Mouse (Mus musculus) hindbrain, embryonic 14.5 days (tissue): Measurements from ENCODE around the gene Ppil3. TPM values are rescaled to one million over a fixed set of nuclear protein-coding genes. Genes with fewer than 3 reads are reported as not detected.
A peak's percentile ranks its signal among the peaks of the same experiment; 100 is the strongest.

Source experiments
- ATAC-seq: fragments of 200-750 bp; cut with Nextera tagmentation; 2 replicates; pipeline ENCODE4 v1.8.0; 2017; ENCODE audit warnings: moderate number of reproducible peaks, mild to moderate bottlenecking, moderate TSS enrichment, moderate library complexity; ENCODE audit not compliant: low FRiP score
- DNase-seq: peaks from one replicate; pipeline ENCODE4 v3.0.0-alpha.2; 2015; ENCODE audit warnings: low spot score
- H3K27ac ChIP-seq: fragments of 300-500 bp; sonication (generic); 2 replicates; pipeline ENCODE4 v1.5.1; 2014; ENCODE audit warnings: mild to moderate bottlenecking, moderate library complexity
- H3K27me3 ChIP-seq: fragments of 300-500 bp; sonication (generic); 2 replicates; pipeline ENCODE4 v1.6.1; 2014; ENCODE audit warnings: mild to moderate bottlenecking, low read length, mixed read lengths; ENCODE audit not compliant: control insufficient read depth, insufficient read depth
- H3K36me3 ChIP-seq: fragments of 300-500 bp; sonication (generic); replicated peaks from 2 replicates; pipeline ENCODE4 v1.6.1; 2014; ENCODE audit not compliant: control insufficient read depth, insufficient read depth
- H3K4me1 ChIP-seq: fragments of 300-500 bp; sonication (generic); replicated peaks from 2 replicates; pipeline ENCODE4 v1.6.1; 2014; ENCODE audit warnings: antibody characterized with exemption, low read length, mixed read lengths; ENCODE audit not compliant: control insufficient read depth, insufficient read depth
- H3K4me2 ChIP-seq: fragments of 300-500 bp; sonication (generic); replicated peaks from 2 replicates; pipeline ENCODE4 v1.6.1; 2014; ENCODE audit warnings: mild to moderate bottlenecking, moderate library complexity
- H3K4me3 ChIP-seq: fragments of 300-500 bp; sonication (generic); replicated peaks from 2 replicates; pipeline ENCODE4 v1.5.1; 2014; ENCODE audit warnings: mild to moderate bottlenecking, low read length
- H3K9ac ChIP-seq: fragments of 300-500 bp; sonication (generic); 2 replicates; pipeline ENCODE4 v1.6.1; 2014
- H3K9me3 ChIP-seq: fragments of 300-500 bp; sonication (generic); 2 replicates; pipeline ENCODE4 v1.6.1; 2016; ENCODE audit warnings: low read length; ENCODE audit not compliant: control insufficient read depth
- WGBS: fragments of 180-500 bp; shearing (Covaris S2); extraction: QIAGEN DNeasy Blood & Tissue Kit; methylation state at CpG from one replicate; pipeline ENCODE4 v1.1.7; 2014; 5-methylcytosine and 5-hydroxymethylcytosine counted together
- polyA plus RNA-seq: library from polyadenylated mRNA; unstranded; fragments of >200 nt; fragmentation: Nextera tagmentation; extraction: Ambion mirVana; gene quantifications from 2 replicates; pipeline ENCODE4 v1.2.1, GENCODE M21; 2014

Gene Ppil3
- polyA plus RNA-seq, 1 experiment from 2014 or later: 57.8 TPM

- Histone ChIP-seq H3K9ac (no peak overlapping the region), H3K4me3 (no peak overlapping the region), H3K27ac (no peak overlapping the region), H3K4me2 (no peak overlapping the region), H3K4me1 (peaks cover 15% of the 10 kb centered on the region), H3K27me3 (no peaks in the 10 kb centered on the region), H3K9me3 (no peaks in the 10 kb centered on the region), H3K36me3 (peaks cover 66% of the 10 kb centered on the region)
- DNase-seq (no peak), ATAC-seq (no peak)
- 95% methylated on average over 1 of the region's 1 CpGs for WGBS
These were observed 49.1 kb downstream of the Ppil3 start for GRCm38 (mm10) chr1:58396179-58396578.

- DNase-seq (no peak), ATAC-seq (no peak)
- Histone ChIP-seq H3K4me1 (peaks cover 17% of the 10 kb centered on the region), H3K4me3 (no peak overlapping the region), H3K27ac (no peak overlapping the region), H3K36me3 (peaks cover 58% of the 10 kb centered on the region), H3K27me3 (no peaks in the 10 kb centered on the region), H3K9ac (no peak overlapping the region), H3K9me3 (no peaks in the 10 kb centered on the region), H3K4me2 (no peak overlapping the region)
- 95% methylated on average over 3 of the region's 3 CpGs for WGBS
These were observed 49.9 kb downstream of the Ppil3 start for GRCm38 (mm10) chr1:58395341-58395740.

GRCm38 (mm10) chr1:58393284-58394195 lies 51.7 kb downstream of the Ppil3 start:
- Histone ChIP-seq H3K9me3 (no peaks in the 10 kb centered on the region), H3K9ac (peak overlapping the region; percentile 98), H3K4me3 (peak overlapping the region; percentile 94), H3K4me1 (peaks cover 17% of the 10 kb centered on the region), H3K27me3 (no peaks in the 10 kb centered on the region), H3K36me3 (peaks cover 41% of the 10 kb centered on the region), H3K4me2 (peak overlapping the region; percentile 60), H3K27ac (peak overlapping the region; percentile 100)
- peak; percentile 65 for ATAC-seq
- 2% methylated on average over 62 of the region's 90 CpGs for WGBS
- DNase-seq: no peak

- no peaks in the 10 kb centered on the region for H3K9me3 ChIP-seq
These were observed 52.5 kb downstream of the Ppil3 start, which contains the start of gene Bzw1 for GRCm38 (mm10) chr1:58392652-58393283. Gene Bzw1 (plus strand): TSS chr1:58392898.

GRCm38 (mm10) chr1:58392268-58392651 lies 53.0 kb downstream of the Ppil3 start:
- no peak; the same call in 1 of the 2 replicates for ATAC-seq

More at GRCm38 (mm10) chr1:58392652-58393283, 52.5 kb downstream of the Ppil3 start, which contains the start of gene Bzw1:
- Histone ChIP-seq H3K36me3 (peaks cover 34% of the 10 kb centered on the region), H3K4me3 (peak within 1 kb of the TSS; percentile 94), H3K27me3 (no peaks in the 10 kb centered on the region), H3K27ac (peak within 1 kb of the TSS; percentile 100), H3K4me1 (peaks cover 17% of the 10 kb centered on the region), H3K9ac (peak within 1 kb of the TSS; percentile 98), H3K4me2 (peak within 1 kb of the TSS; percentile 60)
- ATAC-seq: peak; percentile 98
- peak; percentile 92 for DNase-seq
- 0% methylated on average over 44 of the region's 61 CpGs for WGBS

GRCm38 (mm10) chr1:58391421-58392267 lies 53.6 kb downstream of the Ppil3 start:
- H3K27ac ChIP-seq: peak overlapping the region; percentile 100
- 47% methylated on average over 19 of the region's 19 CpGs for WGBS
- DNase-seq: no peak

More at GRCm38 (mm10) chr1:58392268-58392651, 53.0 kb downstream of the Ppil3 start:
- Histone ChIP-seq H3K9me3 (no peaks in the 10 kb centered on the region), H3K27me3 (no peaks in the 10 kb centered on the region), H3K4me3 (peak overlapping the region; percentile 94), H3K9ac (peak overlapping the region; percentile 98), H3K4me2 (peak overlapping the region; percentile 60), H3K4me1 (peaks cover 17% of the 10 kb centered on the region), H3K27ac (peak overlapping the region; percentile 100), H3K36me3 (peaks cover 28% of the 10 kb centered on the region)
- peak; percentile 67 for DNase-seq
- WGBS: 0% methylated on average over 16 of the region's 16 CpGs

GRCm38 (mm10) chr1:58382586-58383281 lies 62.6 kb downstream of the Ppil3 start:
- no peak overlapping the region for H3K4me3 ChIP-seq
- DNase-seq (no peak), ATAC-seq (no peak)
- no peak overlapping the region for H3K9ac ChIP-seq
- no peak overlapping the region for H3K4me2 ChIP-seq
- H3K36me3 ChIP-seq: no peaks in the 10 kb centered on the region
- H3K9me3 ChIP-seq: no peaks in the 10 kb centered on the region
- H3K4me1 ChIP-seq: no peaks in the 10 kb centered on the region
- no peak overlapping the region for H3K27ac ChIP-seq
- whole genome bisulfite sequencing: 70% methylated on average over 5 of the region's 5 CpGs
- H3K27me3 ChIP-seq: no peaks in the 10 kb centered on the region

More at GRCm38 (mm10) chr1:58391421-58392267, 53.6 kb downstream of the Ppil3 start:
- Histone ChIP-seq H3K4me2 (peak overlapping the region; percentile 60), H3K27me3 (no peaks in the 10 kb centered on the region), H3K4me3 (peak overlapping the region; percentile 94), H3K36me3 (peaks cover 22% of the 10 kb centered on the region), H3K9ac (peak overlapping the region; percentile 98), H3K4me1 (peaks cover 17% of the 10 kb centered on the region), H3K9me3 (no peaks in the 10 kb centered on the region)
- ATAC-seq: no peak
